16 mouse cellular contexts compared by ENCODE assay signal in the genomic region with DNA sequence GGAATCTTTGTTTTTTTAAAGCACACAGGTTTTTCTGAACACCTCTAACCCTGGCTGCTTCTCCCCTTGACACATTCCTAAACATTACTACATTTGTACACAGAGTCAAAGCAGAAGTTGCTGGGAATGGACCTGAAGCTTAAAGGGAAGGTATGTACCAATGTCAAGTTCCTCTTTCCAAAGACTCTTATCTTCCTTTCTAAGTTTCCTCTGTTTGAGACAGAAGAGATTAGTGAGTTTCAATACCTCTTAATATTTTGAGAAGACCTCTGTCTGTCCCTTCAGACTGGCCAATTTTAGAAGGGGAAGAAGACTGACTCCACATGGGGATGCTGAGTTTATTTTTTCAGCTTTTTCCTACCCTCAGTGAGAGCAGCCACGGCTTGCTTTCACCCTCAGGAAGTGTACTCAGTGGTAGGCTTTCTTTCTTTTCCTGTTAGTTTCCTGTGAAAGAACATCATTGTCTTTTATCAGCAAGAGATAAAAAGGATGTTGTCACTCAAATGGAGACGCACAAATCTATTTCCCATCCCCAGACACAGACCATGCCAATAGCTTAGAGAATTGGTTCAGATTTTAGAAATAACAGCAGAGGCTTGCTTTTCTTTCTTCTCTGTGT. TPM values are rescaled to one million over a fixed set of nuclear protein-coding genes. Genes with fewer than 3 reads are reported as not detected.
DNase-seq lines count a peak whose midpoint lies in the region; ATAC-seq and TF ChIP-seq lines count a peak whose summit lies in the region.
"Had no signal": no experiment of that assay in that cellular context is flagged by ENCODE, and none has a peak within 500 bp of the region (broad histone marks: within the 10 kb centered on the region; RNA-seq: fewer than 3 reads in every experiment).

No protein-coding gene starts in this region.

- 18% methylated on average over 2 of the region's 2 CpGs for WGBS in lung, adult 2 months
- WGBS in heart, embryonic 13.5 days, result 11% methylated on average over 2 of the region's 2 CpGs
- WGBS in forebrain, postnatal 0 days, result 35% methylated on average over 2 of the region's 2 CpGs
- 52% methylated on average over 2 of the region's 2 CpGs for WGBS in forebrain, embryonic 16.5 days

- peaks cover 21% of the 10 kb centered on the region for H3K4me1 ChIP-seq in lung, adult 2 months (ENCODE audit: control insufficient read depth, insufficient read depth, low read length)
- H3K4me1 ChIP-seq in heart, embryonic 13.5 days, result peaks cover 49% of the 10 kb centered on the region
- no peaks in the 10 kb centered on the region for H3K4me1 ChIP-seq in forebrain, postnatal 0 days (ENCODE audit: insufficient read depth)
- H3K4me1 ChIP-seq in forebrain, embryonic 16.5 days (replicated peaks; ENCODE audit: control insufficient read depth, insufficient read depth, low read length), result no peaks in the 10 kb centered on the region

- TF ChIP-seq POLR2A in lung, adult 2 months (IDR thresholded peaks at IDR 0.05; ENCODE audit: borderline replicate concordance, extremely low read depth, low read depth, low read length), result no peak

- intact Hi-C loops in heart, postnatal 36 days (cut with DNase I), result no loop called here

- H3K4me2 ChIP-seq in heart, embryonic 13.5 days, result no peak overlapping the region
- H3K4me2 ChIP-seq in forebrain, postnatal 0 days (ENCODE audit: low read depth), result no peak overlapping the region
- H3K4me2 ChIP-seq in forebrain, embryonic 16.5 days (ENCODE audit: low read length), result no peak overlapping the region

- H3K9ac ChIP-seq in heart, embryonic 13.5 days, result no peak overlapping the region
- H3K9ac ChIP-seq in forebrain, postnatal 0 days, result no peak overlapping the region
- H3K9ac ChIP-seq in forebrain, embryonic 16.5 days (replicated peaks; ENCODE audit: low read depth, low read length), result no peak overlapping the region

- TF ChIP-seq CTCF in lung, adult 2 months (IDR thresholded peaks at IDR 0.05; ENCODE audit: insufficient read depth, low read length), result no peak
- no peak for TF ChIP-seq CTCF in forebrain, postnatal 0 days (IDR thresholded peaks at IDR 0.05; ENCODE audit: low read depth)

- no peaks in the 10 kb centered on the region for H3K36me3 ChIP-seq in heart, embryonic 13.5 days
- no peaks in the 10 kb centered on the region for H3K36me3 ChIP-seq in forebrain, postnatal 0 days (ENCODE audit: insufficient read depth)
- H3K36me3 ChIP-seq in forebrain, embryonic 16.5 days (ENCODE audit: control insufficient read depth, insufficient read depth), result no peaks in the 10 kb centered on the region

- no peak for ATAC-seq in heart, embryonic 13.5 days (ENCODE audit: extremely low read depth, insufficient number of reproducible peaks, low FRiP score, low TSS enrichment)
- peak; percentile 83 for ATAC-seq in megakaryocyte progenitor cell, adult 5-6 weeks (replicated peaks; ENCODE audit: poor library complexity)
- ATAC-seq in forebrain, postnatal 0 days, result no peak
- no peak for ATAC-seq in forebrain, embryonic 16.5 days
- ATAC-seq: Patski had no signal

- 0 out of 2 replicates have a peak, but pooled peaks cover under 1% of the 10 kb centered on the region for H3K9me3 ChIP-seq in heart, embryonic 13.5 days
- H3K9me3 ChIP-seq in forebrain, postnatal 0 days (ENCODE audit: low read length), result no peaks in the 10 kb centered on the region
- H3K9me3 ChIP-seq in forebrain, embryonic 16.5 days (ENCODE audit: control insufficient read depth, low read length), result no peaks in the 10 kb centered on the region

- peak overlapping the region; percentile 55 for H3K27ac ChIP-seq in heart, embryonic 13.5 days (replicated peaks)
- H3K27ac ChIP-seq in forebrain, postnatal 0 days (ENCODE audit: low read depth, low read length), result no peak overlapping the region
- no peak overlapping the region for H3K27ac ChIP-seq in forebrain, embryonic 16.5 days (ENCODE audit: low read length)

- no peak overlapping the region for H3K4me3 ChIP-seq in lung, adult 2 months (replicated peaks; ENCODE audit: extremely low read depth, low read depth, low read length)
- H3K4me3 ChIP-seq in heart, embryonic 13.5 days, result no peak overlapping the region
- H3K4me3 ChIP-seq in forebrain, postnatal 0 days (ENCODE audit: low read depth, low read length), result no peak overlapping the region
- no peak overlapping the region for H3K4me3 ChIP-seq in forebrain, embryonic 16.5 days (replicated peaks; ENCODE audit: low read length)
- H3K4me3 ChIP-seq: megakaryocyte, embryonic 14.5 days had no signal

- DNase-seq in heart, adult 11 months, result peak; percentile 92
- DNase-seq in heart, postnatal 36 days, result no peak
- DNase-seq in lung, postnatal 25 days (ENCODE audit: low spot score), result peak; percentile 60
- DNase-seq in lung, adult 2 months, result no peak
- no peak for DNase-seq in forebrain, postnatal 0 days
- DNase-seq: kidney, postnatal 10 days; left cerebral cortex, postnatal 4 days; retina, postnatal 1 day had no signal

- no peaks in the 10 kb centered on the region for H3K27me3 ChIP-seq in heart, embryonic 13.5 days (replicated peaks)
- no peaks in the 10 kb centered on the region for H3K27me3 ChIP-seq in forebrain, postnatal 0 days (ENCODE audit: insufficient read depth, low read length)
- no peaks in the 10 kb centered on the region for H3K27me3 ChIP-seq in forebrain, embryonic 16.5 days (replicated peaks; ENCODE audit: control insufficient read depth, insufficient read depth, low read length)
- H3K27me3 ChIP-seq: megakaryocyte, embryonic 14.5 days; Patski had no signal

RNA-seq across cellular contexts. Expression of a gene that starts 7.6 kb away (rescaled TPM):
- total RNA-seq in heart, postnatal 36 days (2021), result 10 to 100 TPM; 31.4 to 36.3 TPM
- polyA plus RNA-seq in lung, adult 2 months (2012; rRNA removed), result 155 and 165 TPM in 2 replicates
- 28.1 and 32.2 TPM in 2 replicates for polyA plus RNA-seq in heart, embryonic 13.5 days (2015; fragmentation: Nextera tagmentation; extraction: Ambion mirVana)
- total RNA-seq in megakaryocyte progenitor cell, adult 5-6 weeks (2015), result 15.9 and 19.3 TPM in 2 replicates
- total RNA-seq in megakaryocyte progenitor cell, adult 5-6 weeks (2017), result 12.6 and 26.8 TPM in 2 replicates
- 8.6 and 12.4 TPM in 2 replicates for total RNA-seq in forebrain, postnatal 0 days (2014; rRNA removed)
- polyA plus RNA-seq in forebrain, postnatal 0 days (2015; fragmentation: Nextera tagmentation; extraction: Ambion mirVana), result 7.0 and 9.0 TPM in 2 replicates
- 16.3 and 19.2 TPM in 2 replicates for polyA plus RNA-seq in forebrain, embryonic 16.5 days (2015; fragmentation: Nextera tagmentation; extraction: Ambion mirVana)

RNA-seq across cellular contexts. Expression of a gene that starts 21.1 kb away (rescaled TPM):
- total RNA-seq in heart, postnatal 36 days (2021), result 1 to 10 TPM; 5.0 to 5.3 TPM
- polyA plus RNA-seq in lung, adult 2 months (2012; rRNA removed), result 19.1 and 29.8 TPM in 2 replicates
- 8.3 and 8.7 TPM in 2 replicates for polyA plus RNA-seq in heart, embryonic 13.5 days (2015; fragmentation: Nextera tagmentation; extraction: Ambion mirVana)
- total RNA-seq in megakaryocyte progenitor cell, adult 5-6 weeks (2015), result 13.5 and 14.6 TPM in 2 replicates
- total RNA-seq in megakaryocyte progenitor cell, adult 5-6 weeks (2017), result 16.7 and 17.7 TPM in 2 replicates
- total RNA-seq in forebrain, postnatal 0 days (2014; rRNA removed), result 22.3 and 25.2 TPM in 2 replicates
- polyA plus RNA-seq in forebrain, postnatal 0 days (2015; fragmentation: Nextera tagmentation; extraction: Ambion mirVana), result 12.7 and 13.1 TPM in 2 replicates
- 9.3 and 9.7 TPM in 2 replicates for polyA plus RNA-seq in forebrain, embryonic 16.5 days (2015; fragmentation: Nextera tagmentation; extraction: Ambion mirVana)

RNA-seq across cellular contexts. Expression of a gene that starts 55.4 kb away (rescaled TPM):
- not detected for total RNA-seq in heart, postnatal 36 days (2021)
- polyA plus RNA-seq in lung, adult 2 months (2012; rRNA removed), result 0.05 TPM in 1 of 2 replicates, not detected in the other
- not detected in 2 replicates for polyA plus RNA-seq in heart, embryonic 13.5 days (2015; fragmentation: Nextera tagmentation; extraction: Ambion mirVana)
- not detected in 2 replicates for total RNA-seq in megakaryocyte progenitor cell, adult 5-6 weeks (2015)
- total RNA-seq in megakaryocyte progenitor cell, adult 5-6 weeks (2017), result not detected in 2 replicates
- total RNA-seq in forebrain, postnatal 0 days (2014; rRNA removed), result 0.05 and 0.15 TPM in 2 replicates
- polyA plus RNA-seq in forebrain, postnatal 0 days (2015; fragmentation: Nextera tagmentation; extraction: Ambion mirVana), result 0.04 and 0.05 TPM in 2 replicates
- not detected in 2 replicates for polyA plus RNA-seq in forebrain, embryonic 16.5 days (2015; fragmentation: Nextera tagmentation; extraction: Ambion mirVana)
- total RNA-seq: gastrocnemius, postnatal 4 days had no signal
- polyA plus RNA-seq: forebrain, embryonic 11.5 days; Patski; urinary bladder, adult 2 months had no signal

RNA-seq across cellular contexts. Expression of a gene that starts 58.4 kb away (rescaled TPM):
- 100 to 1,000 TPM; 139 to 166 TPM for total RNA-seq in heart, postnatal 36 days (2021)
- polyA plus RNA-seq in lung, adult 2 months (2012; rRNA removed), result 18.4 and 20.3 TPM in 2 replicates
- polyA plus RNA-seq in heart, embryonic 13.5 days (2015; fragmentation: Nextera tagmentation; extraction: Ambion mirVana), result 55.7 and 61.2 TPM in 2 replicates
- total RNA-seq in megakaryocyte progenitor cell, adult 5-6 weeks (2015), result 12.1 and 13.3 TPM in 2 replicates
- total RNA-seq in megakaryocyte progenitor cell, adult 5-6 weeks (2017), result 9.4 and 12.7 TPM in 2 replicates
- total RNA-seq in forebrain, postnatal 0 days (2014; rRNA removed), result 14.8 and 17.5 TPM in 2 replicates
- polyA plus RNA-seq in forebrain, postnatal 0 days (2015; fragmentation: Nextera tagmentation; extraction: Ambion mirVana), result 12.4 and 24.2 TPM in 2 replicates
- 9.4 and 11.3 TPM in 2 replicates for polyA plus RNA-seq in forebrain, embryonic 16.5 days (2015; fragmentation: Nextera tagmentation; extraction: Ambion mirVana)

Comparison
In these comparisons a context has a peak if more than half of its experiments do, and no peak if none do; other contexts are left out.
1. DNase-seq: peak in heart, adult 11 months (single experiment) and lung, postnatal 25 days (single experiment); none in heart, postnatal 36 days (0 of 2), lung, adult 2 months (single experiment) and forebrain, postnatal 0 days (single experiment).